Mouse (Mus musculus) limb, embryonic 14.5 days (tissue): ENCODE measurements at regions not wholly inside any gene's neighbourhood (a gene's known extent, or its start where the extent isn't known, plus 50 kb on each side); places are given as distances from the start of the nearest gene placed in this dataset.

ENCODE experiments used
- ATAC-seq: fragments of 200-750 bp; cut with Nextera tagmentation; 2 replicates; pipeline ENCODE4 v1.8.0; 2017; ENCODE audit warnings: low read depth, moderate number of reproducible peaks, moderate TSS enrichment; ENCODE audit not compliant: low FRiP score
- DNase-seq: peaks from one replicate; pipeline ENCODE4 v3.0.0-alpha.2; 2015; ENCODE audit warnings: low spot score
- H3K27ac ChIP-seq: fragments of 300-500 bp; sonication (generic); replicated peaks from 2 replicates; pipeline ENCODE4 v1.5.1; 2014; ENCODE audit warnings: low read depth, mild to moderate bottlenecking, low read length, moderate library complexity, mixed read lengths
- H3K27me3 ChIP-seq: fragments of 300-500 bp; sonication (generic); 2 replicates; pipeline ENCODE4 v1.6.1; 2014; ENCODE audit warnings: low read length, mixed read lengths; ENCODE audit not compliant: control insufficient read depth, insufficient read depth
- H3K36me3 ChIP-seq: fragments of 300-500 bp; sonication (generic); 2 replicates; pipeline ENCODE4 v1.6.1; 2014; ENCODE audit warnings: mild to moderate bottlenecking, low read length, moderate library complexity, mixed read lengths; ENCODE audit not compliant: control insufficient read depth, insufficient read depth
- H3K4me1 ChIP-seq: fragments of 300-500 bp; sonication (generic); 2 replicates; pipeline ENCODE4 v1.6.1; 2014; ENCODE audit warnings: antibody characterized with exemption, low read length, mixed read lengths; ENCODE audit not compliant: control insufficient read depth, insufficient read depth
- H3K4me2 ChIP-seq: fragments of 300-500 bp; sonication (generic); replicated peaks from 2 replicates; pipeline ENCODE4 v1.6.1; 2014; ENCODE audit warnings: low read depth, mild to moderate bottlenecking, low read length, moderate library complexity; ENCODE audit not compliant: severe bottlenecking
- H3K4me3 ChIP-seq: fragments of 300-500 bp; sonication (generic); replicated peaks from 2 replicates; pipeline ENCODE4 v1.5.1; 2014; ENCODE audit warnings: low read length
- H3K9ac ChIP-seq: fragments of 300-500 bp; sonication (generic); 2 replicates; pipeline ENCODE4 v1.6.1; 2014; ENCODE audit warnings: mild to moderate bottlenecking, low read depth, low read length, moderate library complexity; ENCODE audit not compliant: severe bottlenecking
- H3K9me3 ChIP-seq: fragments of 300-500 bp; sonication (generic); 2 replicates; pipeline ENCODE4 v1.6.1; 2016; ENCODE audit warnings: low read length; ENCODE audit not compliant: control insufficient read depth
- POLR2A ChIP-seq: fragments of 200-500 bp; IDR thresholded peaks from 2 replicates; pipeline ENCODE4 v1.8.0; 2012; ENCODE audit warnings: inconsistent platforms, mild to moderate bottlenecking, moderate library complexity, borderline replicate concordance; ENCODE audit not compliant: insufficient read depth, insufficient read length; ENCODE audit errors: extremely low read depth
- WGBS: fragments of 180-500 bp; shearing (Covaris S2); extraction: QIAGEN DNeasy Blood & Tissue Kit; methylation state at CpG from one replicate; pipeline ENCODE4 v1.1.7; 2014; 5-methylcytosine and 5-hydroxymethylcytosine counted together

DNA sequence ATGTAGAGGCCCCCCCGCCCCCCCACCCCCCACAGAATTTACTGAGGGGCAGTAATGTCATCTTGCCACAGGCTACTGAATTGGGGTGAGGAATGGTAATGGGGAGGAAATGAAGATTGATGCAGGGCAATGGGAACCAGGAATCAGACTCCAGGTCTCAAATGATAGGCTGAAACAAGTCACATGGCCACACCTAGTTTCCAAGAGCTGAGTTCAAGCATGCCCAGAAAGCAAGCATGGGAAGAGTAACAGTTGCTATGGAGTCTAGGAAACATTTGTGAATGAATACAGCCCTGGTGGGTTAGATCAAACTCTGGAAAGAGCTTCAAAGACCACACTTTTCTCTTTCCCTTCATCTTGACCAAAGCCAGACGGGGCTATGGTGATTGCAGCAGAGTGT, 104.3 kb upstream of the Ptch1 start:
- Histone ChIP-seq H3K27me3 (no peaks in the 10 kb centered on the region), H3K27ac (no peak overlapping the region), H3K4me2 (no peak overlapping the region), H3K36me3 (no peaks in the 10 kb centered on the region), H3K4me1 (peaks cover 3% of the 10 kb centered on the region), H3K9me3 (no peaks in the 10 kb centered on the region), H3K9ac (no peak overlapping the region), H3K4me3 (no peak overlapping the region)
- DNase-seq (no peak), ATAC-seq (no peak)
- no peak for TF ChIP-seq POLR2A
- 59% methylated on average over 2 of the region's 2 CpGs for WGBS

DNA sequence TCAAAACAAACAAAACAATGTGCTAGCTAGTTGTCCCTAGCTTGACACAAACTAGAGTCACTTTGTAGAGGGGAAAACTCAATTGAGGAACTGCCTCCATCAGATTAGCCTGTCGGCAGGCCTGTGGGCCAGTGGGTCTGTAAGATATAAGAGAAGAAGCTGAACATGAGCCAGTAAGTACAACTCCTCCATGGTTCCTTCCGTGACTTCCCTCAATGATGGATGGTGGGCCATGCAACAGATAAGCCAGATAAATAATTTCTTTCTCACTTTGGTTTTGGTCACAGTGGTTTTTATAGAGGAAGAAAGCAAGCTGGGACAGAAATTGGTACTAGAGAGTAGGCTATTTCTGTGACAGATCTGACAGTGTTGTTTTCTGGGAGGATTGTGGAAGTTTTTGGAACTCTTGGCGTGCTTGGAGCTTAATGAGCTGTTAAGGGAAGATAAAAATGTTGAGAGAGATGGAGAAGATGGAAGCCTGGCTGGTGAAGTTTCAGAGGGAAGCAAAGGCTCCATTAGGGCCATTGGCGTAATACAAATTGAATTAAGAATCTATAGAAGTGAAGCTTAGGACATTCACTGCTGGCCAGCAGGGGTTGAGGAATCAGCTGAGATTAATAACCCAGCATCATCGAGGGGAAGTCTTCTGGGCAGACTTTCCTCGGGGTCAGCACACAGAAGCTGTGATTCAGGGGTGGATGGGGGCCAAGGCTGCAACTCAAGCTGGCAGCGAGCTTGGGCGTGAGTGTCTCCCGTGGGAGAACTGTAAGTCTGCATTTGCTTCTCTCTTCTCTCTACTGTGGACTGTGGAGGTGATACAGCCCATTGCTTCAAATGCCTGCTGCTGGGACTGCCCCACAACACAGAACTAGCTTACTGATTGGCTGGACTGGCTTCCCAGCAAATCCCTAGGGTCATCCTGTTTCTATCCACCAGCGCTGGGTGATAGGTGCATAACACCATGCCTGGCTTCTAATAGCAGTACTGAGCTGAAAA, 105.2 kb upstream of the Ptch1 start:
- no peak for DNase-seq
- WGBS = 79% methylated on average over 10 of the region's 10 CpGs
- Histone ChIP-seq H3K4me1 (peaks cover 3% of the 10 kb centered on the region), H3K4me2 (no peak overlapping the region), H3K27ac (no peak overlapping the region), H3K27me3 (no peaks in the 10 kb centered on the region), H3K9me3 (no peaks in the 10 kb centered on the region), H3K36me3 (no peaks in the 10 kb centered on the region), H3K9ac (no peak overlapping the region), H3K4me3 (no peak overlapping the region)
- ATAC-seq = no peak
- no peak for TF ChIP-seq POLR2A

DNA sequence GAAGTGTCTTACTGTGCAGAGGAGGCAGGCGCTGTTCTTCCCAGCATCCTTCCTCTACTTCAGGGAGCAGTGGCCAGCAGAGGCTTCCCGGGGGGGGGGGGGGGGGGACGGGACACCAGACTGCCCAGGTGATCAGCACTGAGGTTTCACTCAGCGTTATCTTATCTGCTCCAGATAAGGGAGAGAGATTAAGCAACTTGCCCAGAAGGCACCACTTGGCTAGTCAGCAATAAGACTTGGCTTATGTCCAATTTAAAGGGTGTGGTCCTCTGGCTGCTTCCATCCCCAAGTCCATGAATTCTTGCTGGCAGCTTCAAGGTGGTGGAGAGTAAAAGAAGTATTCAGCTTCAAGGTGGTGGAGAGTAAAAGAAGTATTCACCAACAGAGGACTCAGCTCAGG, 108.9 kb upstream of the Ptch1 start:
- Histone ChIP-seq H3K36me3 (no peaks in the 10 kb centered on the region), H3K27me3 (no peaks in the 10 kb centered on the region), H3K4me2 (no peak overlapping the region), H3K4me1 (peaks cover 3% of the 10 kb centered on the region), H3K9ac (no peak overlapping the region), H3K4me3 (no peak overlapping the region), H3K9me3 (no peaks in the 10 kb centered on the region), H3K27ac (no peak overlapping the region)
- no peak for TF ChIP-seq POLR2A
- peak; percentile 54 for DNase-seq
- 57% methylated on average over 3 of the region's 4 CpGs for WGBS
- ATAC-seq = no peak

DNA sequence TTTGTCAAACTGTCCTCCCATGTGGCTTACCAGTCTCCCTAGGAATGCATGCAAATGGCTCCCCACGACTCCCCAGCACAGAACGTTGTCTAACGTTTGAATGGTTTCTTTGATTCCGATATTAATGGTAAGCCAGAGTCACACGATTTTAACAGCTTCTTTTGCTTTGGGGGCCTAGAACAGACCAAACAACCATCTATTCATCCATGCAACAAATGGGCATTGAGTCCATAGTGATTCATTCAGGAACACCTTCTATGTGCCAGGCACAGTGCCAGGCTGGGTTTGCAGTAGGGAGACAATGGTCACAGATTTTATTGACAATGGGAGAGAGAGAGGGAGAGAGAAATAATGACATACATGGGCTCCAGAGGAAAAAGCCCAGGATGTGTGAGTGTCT, 118.6 kb upstream of the Ptch1 start:
- Histone ChIP-seq H3K4me1 (peaks cover 6% of the 10 kb centered on the region), H3K9me3 (no peaks in the 10 kb centered on the region), H3K4me2 (no peak overlapping the region), H3K27ac (no peak overlapping the region), H3K36me3 (no peaks in the 10 kb centered on the region), H3K27me3 (no peaks in the 10 kb centered on the region), H3K4me3 (no peak overlapping the region), H3K9ac (no peak overlapping the region)
- DNase-seq (no peak), ATAC-seq (no peak)
- WGBS = 79% methylated on average over 5 of the region's 5 CpGs
- no peak for TF ChIP-seq POLR2A

DNA sequence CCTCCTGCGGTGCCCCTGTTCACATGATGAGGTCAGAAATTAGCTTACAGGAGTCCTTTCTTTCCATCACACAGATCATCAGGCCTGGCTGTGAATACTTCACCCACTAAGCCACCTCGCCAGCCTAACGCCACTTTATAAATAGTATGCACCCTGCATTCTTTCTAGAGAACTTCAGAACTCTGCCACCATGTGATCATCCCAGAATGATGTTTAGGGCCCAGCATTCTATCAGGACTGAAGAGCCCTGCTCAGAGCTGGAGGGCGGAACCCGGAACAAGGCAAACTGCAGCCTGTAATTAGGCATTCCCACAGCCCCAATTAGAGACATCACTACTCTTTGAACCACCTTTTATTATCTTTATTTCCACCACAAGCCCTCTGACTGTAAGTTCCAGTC, 120.2 kb upstream of the Ptch1 start:
- H3K27ac ChIP-seq = no peak overlapping the region

More for the DNA sequence above, 120.2 kb upstream of the Ptch1 start:
- DNase-seq = no peak
- Histone ChIP-seq H3K4me2 (no peak overlapping the region), H3K9me3 (no peaks in the 10 kb centered on the region), H3K4me3 (no peak overlapping the region), H3K4me1 (peaks cover 6% of the 10 kb centered on the region), H3K36me3 (no peaks in the 10 kb centered on the region), H3K27me3 (no peaks in the 10 kb centered on the region), H3K9ac (no peak overlapping the region)
- no peak for ATAC-seq
- no peak for TF ChIP-seq POLR2A
- WGBS = 49% methylated on average over 5 of the region's 5 CpGs
